Mouse (Mus musculus): ENCODE measurements around the gene Lefty2. TPM values are rescaled to one million over a fixed set of nuclear protein-coding genes. Genes with fewer than 3 reads are reported as not detected.

Lefty2 gene
- 10 to 100 TPM in 1 of 2 experiments, 1 to 10 TPM in 1; 9.9 to 14.0 TPM for total RNA-seq (2021)

- DNase-seq, result no peak
- intact Hi-C loops (cut with DNase I), result no loop called here
Measured at GRCm38 (mm10) chr1:180892808-180893207, at the start of gene Lefty2. TSS of gene Lefty2 (plus strand) at chr1:180893108.

GRCm38 (mm10) chr1:180848114-180848510 lies 44.8 kb upstream of the Lefty2 start:
- intact Hi-C loops (cut with DNase I), result loop anchor here (2.0 kb wide), 1 partner anchor 35 kb away; the partner anchor contains the start of gene H3f3a
- DNase-seq, result peak; percentile 70

DNA sequence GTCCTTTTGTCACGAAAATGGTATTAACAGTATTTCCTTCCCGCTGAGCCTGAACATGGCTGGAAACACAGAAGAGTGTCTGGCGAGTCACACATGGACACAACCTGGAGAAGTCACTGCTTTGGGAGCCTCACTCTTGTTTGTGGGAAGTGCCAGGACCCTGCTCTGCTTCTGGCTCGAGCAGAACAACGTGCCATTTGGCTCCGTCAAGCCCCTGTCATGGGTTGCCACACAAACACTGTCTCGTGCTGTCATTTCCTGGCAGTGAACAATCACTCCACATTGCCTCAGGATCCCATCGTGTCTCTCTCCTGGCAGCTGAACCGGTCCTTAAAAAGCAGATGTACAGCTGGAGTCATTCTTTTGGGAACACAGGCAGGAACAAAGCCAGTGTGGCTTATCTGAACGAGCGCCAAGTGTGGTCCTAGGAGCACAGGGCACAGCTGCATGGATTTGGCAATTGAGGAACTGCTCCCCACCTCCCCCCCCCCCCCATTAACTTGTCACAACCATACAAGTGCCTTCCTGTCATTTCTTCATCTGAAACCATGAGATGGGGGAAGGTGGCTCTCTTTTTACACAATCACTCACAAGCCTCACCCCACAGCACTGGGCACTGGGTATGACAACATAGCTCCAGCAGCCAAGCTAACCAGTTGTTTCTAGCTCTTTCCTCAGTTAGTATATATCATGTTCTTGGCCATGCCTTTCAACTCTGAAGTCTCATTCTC lies 44.2 kb upstream of the Lefty2 start:
- intact Hi-C loops (cut with DNase I), result loop anchor here (2.0 kb wide), 1 partner anchor 36 kb away; the partner anchor contains the start of gene H3f3a
- peak; percentile 79 for DNase-seq

GRCm38 (mm10) chr1:180849701-180850301 lies 43.1 kb upstream of the Lefty2 start:
- intact Hi-C loops (cut with DNase I), result loop anchor here (2.0 kb wide), 1 partner anchor 37 kb away; the partner anchor contains the start of gene H3f3a
- peak; percentile 14 for DNase-seq

- intact Hi-C loops (cut with DNase I), result no loop called here
- DNase-seq, result peak; percentile 100
Measured at GRCm38 (mm10) chr1:180850316-180851270, 42.3 kb upstream of the Lefty2 start, which contains the start of gene Sde2. TSS of gene Sde2 (plus strand) at chr1:180851127.

- intact Hi-C loops (cut with DNase I), result no loop called here
- DNase-seq, result no peak
Measured at GRCm38 (mm10) chr1:180858763-180859162, 34.1 kb upstream of the Lefty2 start.

DNA sequence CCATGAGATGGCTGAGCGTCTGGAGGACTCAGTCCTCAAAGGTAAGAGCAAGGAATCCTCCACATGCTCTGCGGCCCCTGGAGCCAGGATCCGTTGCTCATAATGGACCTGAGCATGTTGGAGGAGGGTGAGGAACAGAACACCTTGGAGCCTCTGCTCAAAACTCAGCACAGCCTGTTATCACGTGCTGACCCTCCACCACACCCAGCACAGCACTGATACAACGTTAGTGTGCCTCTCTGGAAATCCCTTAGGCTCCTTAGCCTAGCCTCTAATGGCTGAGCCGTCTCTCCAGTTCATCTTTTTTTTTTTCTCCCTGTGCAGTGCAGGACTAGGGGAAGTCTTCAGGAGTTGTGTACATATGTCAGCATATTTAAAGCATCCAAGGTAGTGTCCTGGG lies 32.9 kb upstream of the Lefty2 start:
- DNase-seq, result no peak
- intact Hi-C loops (cut with DNase I), result no loop called here

DNA sequence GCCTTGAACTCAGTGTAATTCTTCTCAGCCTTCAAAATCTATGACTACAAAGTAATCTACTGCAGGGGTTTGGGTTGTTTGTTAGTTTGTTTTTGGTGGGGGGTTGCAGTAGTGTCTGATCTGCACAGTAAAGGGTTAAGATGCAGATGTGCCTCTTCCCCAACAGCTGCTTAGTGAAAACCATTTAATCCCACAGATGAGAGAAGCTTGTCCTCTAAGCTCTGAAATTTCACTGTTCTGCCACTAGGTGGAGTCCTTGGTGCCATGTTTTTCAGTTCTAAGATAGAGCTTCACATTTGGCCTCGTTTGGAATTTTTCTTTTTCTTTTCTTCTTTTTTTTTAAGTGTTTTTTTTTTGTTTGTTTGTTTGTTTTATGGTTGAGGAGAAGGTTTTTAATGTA lies 29.3 kb upstream of the Lefty2 start:
- no peak for DNase-seq
- intact Hi-C loops (cut with DNase I), result no loop called here

DNA sequence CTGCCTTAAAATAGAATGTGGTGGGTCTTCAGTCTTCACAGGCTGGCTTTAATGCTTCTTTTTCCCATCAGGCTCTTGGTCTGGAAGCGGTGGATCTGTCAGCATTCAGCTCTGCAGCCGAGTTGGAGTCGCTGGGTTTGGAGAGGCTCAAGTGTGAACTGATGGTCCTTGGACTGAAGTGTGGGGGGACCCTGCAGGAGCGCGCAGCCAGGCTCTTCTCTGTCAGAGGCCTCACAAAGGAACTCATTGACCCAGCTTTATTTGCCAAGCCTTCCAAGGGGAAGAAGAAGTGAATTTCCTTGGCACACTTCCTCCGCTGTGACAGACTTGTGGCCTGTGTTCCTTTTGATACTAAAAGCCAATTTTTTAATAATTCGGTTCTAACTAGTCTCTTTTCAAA lies 26.9 kb upstream of the Lefty2 start:
- DNase-seq, result peak; percentile 21
- intact Hi-C loops (cut with DNase I), result no loop called here

- DNase-seq, result no peak
- intact Hi-C loops (cut with DNase I), result no loop called here
Measured at GRCm38 (mm10) chr1:180870122-180870650, 22.7 kb upstream of the Lefty2 start.

DNA sequence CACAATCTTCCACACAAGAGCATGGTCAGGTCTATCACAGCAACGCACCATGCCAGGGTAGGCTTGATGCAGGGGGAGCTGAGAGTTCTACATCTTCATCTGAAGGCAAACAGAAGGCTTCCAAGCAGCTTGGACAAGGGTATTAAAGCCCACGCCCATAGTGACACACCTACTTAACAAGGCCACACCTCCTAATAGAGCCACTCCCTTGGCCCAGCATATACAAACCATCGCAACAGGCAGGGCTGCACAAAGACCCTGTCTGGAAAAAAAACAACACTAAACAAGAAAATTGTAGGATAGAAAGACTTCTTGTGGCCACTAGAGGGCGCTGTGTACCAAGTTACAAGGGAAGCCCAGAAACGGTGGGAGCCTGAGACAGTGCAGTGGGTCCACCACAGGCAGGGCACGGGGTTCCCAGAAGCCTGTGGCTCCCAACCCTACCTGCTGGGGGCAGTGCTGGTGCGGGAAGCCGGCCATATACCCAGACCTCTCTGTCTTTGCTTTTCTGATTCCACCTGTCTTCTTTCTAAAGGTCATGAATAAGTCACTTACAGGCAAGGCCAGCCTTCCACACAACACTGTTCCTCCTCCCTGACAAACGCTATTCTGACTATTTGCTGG lies 18.9 kb upstream of the Lefty2 start:
- intact Hi-C loops (cut with DNase I), result no loop called here
- peak; percentile 53 for DNase-seq

- no peak for DNase-seq
- intact Hi-C loops (cut with DNase I), result no loop called here
Measured at GRCm38 (mm10) chr1:180874615-180875014, 18.3 kb upstream of the Lefty2 start.

DNA sequence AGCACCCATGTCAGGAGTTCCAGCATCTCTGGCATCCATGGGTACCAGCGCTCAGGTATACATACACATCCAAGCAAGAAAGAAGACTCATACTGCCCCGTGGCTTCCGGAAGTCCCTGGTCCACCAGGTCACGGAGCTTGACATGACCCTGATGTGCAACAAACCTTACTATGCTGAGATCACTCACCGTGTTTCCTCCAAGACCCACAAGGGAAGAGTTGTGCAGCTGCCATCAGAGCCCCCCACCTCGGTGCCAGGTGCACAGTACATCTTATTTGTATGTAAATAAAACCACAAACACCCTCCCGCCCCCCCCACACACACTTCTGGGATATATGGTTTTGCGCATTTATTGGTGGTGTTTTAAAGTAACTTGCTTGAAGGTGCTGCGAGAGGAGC lies 17.8 kb upstream of the Lefty2 start:
- intact Hi-C loops (cut with DNase I), result no loop called here
- no peak for DNase-seq

GRCm38 (mm10) chr1:180877466-180877865 lies 15.4 kb upstream of the Lefty2 start:
- no peak for DNase-seq
- intact Hi-C loops (cut with DNase I), result no loop called here

- DNase-seq, result no peak
- intact Hi-C loops (cut with DNase I), result no loop called here
Measured at GRCm38 (mm10) chr1:180881768-180882167, 11.1 kb upstream of the Lefty2 start.

DNA sequence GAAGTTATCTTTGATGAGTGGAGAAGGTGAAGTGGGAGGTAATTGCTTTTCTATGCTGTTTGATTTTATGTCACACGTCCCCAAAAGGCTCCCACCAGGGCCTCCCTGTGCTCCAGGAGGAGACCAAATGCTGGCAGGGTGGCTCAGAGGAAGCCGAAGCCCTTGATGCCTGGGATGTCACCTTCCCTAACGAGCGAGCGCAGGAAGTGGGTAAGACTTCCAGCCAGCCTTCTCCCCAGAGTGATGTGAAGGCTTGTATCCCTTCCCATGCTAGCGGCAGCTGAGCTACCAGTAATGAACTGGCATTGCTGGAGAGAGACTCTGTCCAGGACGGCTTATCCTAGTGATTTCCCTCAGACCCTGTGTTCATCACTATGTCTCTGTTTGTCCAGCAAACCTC lies 9.2 kb upstream of the Lefty2 start:
- DNase-seq, result no peak
- intact Hi-C loops (cut with DNase I), result no loop called here

- no peak for DNase-seq
- intact Hi-C loops (cut with DNase I), result no loop called here
Measured at GRCm38 (mm10) chr1:180884484-180884883, 8.4 kb upstream of the Lefty2 start.

DNA sequence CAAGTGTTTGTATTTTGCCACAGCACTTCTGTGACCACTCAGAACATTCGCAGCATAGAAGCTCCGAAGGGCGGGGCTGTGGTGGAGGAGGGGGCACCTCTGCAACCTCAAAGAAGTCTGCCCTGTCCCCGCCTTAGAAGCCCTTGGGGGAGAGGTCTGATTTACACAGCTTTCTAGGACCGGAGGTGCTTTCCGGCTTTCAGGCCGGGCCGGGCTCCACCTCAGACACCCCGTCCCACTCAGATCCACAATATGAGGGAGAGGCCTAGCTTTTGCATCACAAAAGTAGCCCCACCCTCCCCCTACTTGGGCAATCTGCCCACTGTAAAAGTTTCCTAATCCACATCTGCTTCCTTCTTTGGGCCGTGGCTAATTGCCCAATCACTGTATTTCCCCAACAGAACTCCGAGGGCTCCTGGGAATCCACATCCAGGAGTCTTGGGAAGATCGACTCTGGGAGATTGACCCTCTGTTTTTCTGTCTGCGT lies 4.3 kb upstream of the Lefty2 start:
- intact Hi-C loops (cut with DNase I), result no loop called here
- DNase-seq, result peak; percentile 28

DNA sequence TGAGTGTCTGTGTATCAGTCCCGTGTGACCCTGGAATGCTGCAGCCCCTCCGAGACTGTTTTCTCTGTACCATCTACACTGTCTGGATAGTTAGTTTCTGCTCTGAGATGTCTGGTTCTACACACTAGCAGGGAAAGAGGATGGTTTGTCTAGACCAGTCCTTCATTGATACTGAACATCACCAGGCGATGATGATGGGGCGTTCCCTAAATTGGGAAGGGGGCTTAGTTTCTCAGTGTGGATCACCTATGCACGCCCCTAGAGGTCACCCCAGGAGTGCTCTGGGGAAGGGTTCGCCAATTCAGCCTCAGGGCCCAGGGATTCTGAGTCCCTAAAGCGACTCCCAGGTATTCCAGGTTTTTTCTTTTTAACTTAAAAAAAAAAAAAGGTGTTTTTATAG lies 3.7 kb upstream of the Lefty2 start:
- no peak for DNase-seq
- intact Hi-C loops (cut with DNase I), result no loop called here

- intact Hi-C loops (cut with DNase I), result no loop called here
- DNase-seq, result no peak
Measured at GRCm38 (mm10) chr1:180889841-180890240, 3.1 kb upstream of the Lefty2 start.

Measured in left cerebral cortex, postnatal 4 days (tissue).